Comparison of ENCODE assay signal across 12 mouse cellular contexts in the genomic region with DNA sequence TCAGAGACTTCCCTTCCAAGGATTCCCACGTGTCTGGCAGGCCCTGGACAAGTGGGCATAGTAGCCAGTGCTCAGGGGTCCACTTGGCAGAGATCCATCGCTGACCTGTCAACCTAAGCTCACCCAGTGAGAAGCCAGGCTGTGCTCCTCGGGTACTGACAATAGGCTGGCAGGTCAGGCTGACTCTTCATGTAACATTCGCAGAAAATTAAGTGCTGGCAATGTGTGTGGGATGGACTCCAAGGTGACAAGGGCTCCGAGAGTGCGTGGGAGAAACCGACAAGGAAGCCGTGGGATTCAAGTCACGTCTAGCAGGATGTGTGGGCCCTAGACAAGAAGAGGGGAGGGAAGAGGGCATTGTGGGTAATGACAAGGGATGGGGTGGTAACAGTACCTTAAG.
DNase-seq lines count a peak whose midpoint lies in the region; ATAC-seq and TF ChIP-seq lines count a peak whose summit lies in the region.
"Had no signal": no experiment of that assay in that cellular context is flagged by ENCODE, and none has a peak within 500 bp of the region (broad histone marks: within the 10 kb centered on the region; RNA-seq: fewer than 3 reads in every experiment).

No protein-coding gene starts in this region.

- no peak for TF ChIP-seq CTCF in layer of hippocampus, adult 2 months (conservative IDR thresholded peaks at IDR 0.05)
- TF ChIP-seq CTCF in gastrocnemius, adult 2 months (IDR thresholded peaks at IDR 0.05): no peak

- no peak for DNase-seq in layer of hippocampus, adult 2 months (ENCODE audit: low spot score in 2 of 2)
- DNase-seq in layer of hippocampus, postnatal 36 days: no peak
- DNase-seq in cerebellum, adult 9-11 months: peak; percentile 77
- peak; percentile 28 to 33 for DNase-seq in frontal cortex, postnatal 36 days (ENCODE audit: low spot score in 2 of 2)
- no peak for DNase-seq in thymus, postnatal 14 days
- no peak for DNase-seq in gastrocnemius, adult 2 months
- DNase-seq in c-Kit-positive CD71-positive TER-119-positive erythroid progenitor cells, embryonic 14.5 days (ENCODE audit: low spot score): no peak
- DNase-seq: adrenal gland, adult 8-10 months; lung, adult 2 months; thymus, postnatal 25 days had no signal

- no peak overlapping the region for H3K9ac ChIP-seq in neural tube, embryonic 14.5 days (replicated peaks; ENCODE audit: low read depth, low read length)
- H3K9ac ChIP-seq: embryonic facial prominence, embryonic 15.5 days had no signal

- 69% methylated on average over 9 of the region's 9 CpGs for WGBS in neural tube, embryonic 14.5 days

- H3K4me1 ChIP-seq in neural tube, embryonic 14.5 days (ENCODE audit: control insufficient read depth, insufficient read depth, low read length): peaks cover 21% of the 10 kb centered on the region

- H3K36me3 ChIP-seq in neural tube, embryonic 14.5 days (ENCODE audit: control insufficient read depth, insufficient read depth, low read length): no peaks in the 10 kb centered on the region
- H3K36me3 ChIP-seq: embryonic facial prominence, embryonic 15.5 days had no signal

- H3K4me2 ChIP-seq in neural tube, embryonic 14.5 days (ENCODE audit: low read depth, low read length): no peak overlapping the region
- H3K4me2 ChIP-seq: embryonic facial prominence, embryonic 15.5 days had no signal

- H3K27me3 ChIP-seq in neural tube, embryonic 14.5 days (ENCODE audit: control insufficient read depth, insufficient read depth, low read length): no peaks in the 10 kb centered on the region
- H3K27me3 ChIP-seq: embryonic facial prominence, embryonic 15.5 days had no signal

- H3K9me3 ChIP-seq in neural tube, embryonic 14.5 days (ENCODE audit: control insufficient read depth, low read length): no peaks in the 10 kb centered on the region
- H3K9me3 ChIP-seq: embryonic facial prominence, embryonic 15.5 days had no signal

- ATAC-seq in neural tube, embryonic 14.5 days (ENCODE audit: low read depth): no peak; the same call in 1 of the 2 replicates

- peak overlapping the region; percentile 18; the same call in 1 of the 2 replicates for H3K4me3 ChIP-seq in layer of hippocampus, adult 2 months
- no peak overlapping the region for H3K4me3 ChIP-seq in neural tube, embryonic 14.5 days (ENCODE audit: low read depth, low read length)
- H3K4me3 ChIP-seq in gastrocnemius, adult 2 months: no peak overlapping the region
- H3K4me3 ChIP-seq: embryonic facial prominence, embryonic 15.5 days had no signal

- no peak overlapping the region for H3K27ac ChIP-seq in layer of hippocampus, adult 2 months
- H3K27ac ChIP-seq in neural tube, embryonic 14.5 days (ENCODE audit: low read depth, low read length): 0 out of 2 replicates have a peak overlapping the region, but pooled peaks have one; percentile 17
- no peak overlapping the region for H3K27ac ChIP-seq in gastrocnemius, adult 2 months
- H3K27ac ChIP-seq: embryonic facial prominence, embryonic 15.5 days had no signal

- intact Hi-C loops in gastrocnemius, adult 2 months (cut with DNase I): no loop called here

Comparison
In these comparisons a context has a peak if more than half of its experiments do, and no peak if none do; other contexts are left out.
1. DNase-seq: peak in cerebellum, adult 9-11 months (single experiment) and frontal cortex, postnatal 36 days (2 of 2); none in layer of hippocampus, adult 2 months (0 of 2), layer of hippocampus, postnatal 36 days (0 of 2), thymus, postnatal 14 days (single experiment), gastrocnemius, adult 2 months (single experiment) and c-Kit-positive CD71-positive TER-119-positive erythroid progenitor cells, embryonic 14.5 days (single experiment).